Comparison of ENCODE assay signal across 12 mouse cellular contexts in the genomic region with DNA sequence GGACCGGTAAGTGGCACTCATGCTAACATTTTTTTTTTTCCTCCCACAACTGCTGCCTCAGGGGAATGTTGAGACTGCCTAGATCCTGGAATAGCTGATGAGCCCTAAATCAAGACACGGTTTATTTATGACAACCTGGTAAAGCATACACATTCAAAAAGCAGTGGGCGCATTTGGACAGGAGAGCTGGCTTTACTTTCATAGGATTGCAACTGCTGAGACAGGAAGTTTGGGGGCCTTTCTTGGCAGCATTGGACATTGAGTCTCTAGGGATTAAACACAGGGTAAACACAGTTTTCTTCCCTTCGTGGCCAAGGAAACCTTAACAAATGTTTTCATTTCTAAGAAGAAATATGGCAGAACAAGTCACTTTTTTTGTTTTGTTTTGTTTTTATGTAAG. TPM values are rescaled to one million over a fixed set of nuclear protein-coding genes. Genes with fewer than 3 reads are reported as not detected.
A peak's percentile ranks its signal among the peaks of the same experiment; 100 is the strongest.
DNase-seq lines count a peak whose midpoint lies in the region; ATAC-seq lines count a peak whose summit lies in the region.
"Had no signal": no experiment of that assay in that cellular context is flagged by ENCODE, and none has a peak within 500 bp of the region (broad histone marks: within the 10 kb centered on the region; RNA-seq: fewer than 3 reads in every experiment).

No protein-coding gene starts in this region.

- no peaks in the 10 kb centered on the region for H3K9me3 ChIP-seq in intestine, embryonic 16.5 days (ENCODE audit: control insufficient read depth, low read length)
- H3K9me3 ChIP-seq in intestine, embryonic 15.5 days = no peaks in the 10 kb centered on the region
- H3K9me3 ChIP-seq in embryonic facial prominence, embryonic 15.5 days (replicated peaks) = no peaks in the 10 kb centered on the region
- H3K9me3 ChIP-seq: hindbrain, embryonic 15.5 days; limb, embryonic 12.5 days had no signal

- 56% methylated on average over 4 of the region's 4 CpGs for WGBS in intestine, embryonic 16.5 days
- WGBS in intestine, embryonic 15.5 days = 53% methylated on average over 4 of the region's 4 CpGs
- WGBS in embryonic facial prominence, embryonic 15.5 days = 34% methylated on average over 4 of the region's 4 CpGs

- ATAC-seq in intestine, embryonic 16.5 days = no peak
- no peak for ATAC-seq in intestine, embryonic 15.5 days
- ATAC-seq in embryonic facial prominence, embryonic 15.5 days (ENCODE audit: insufficient number of reproducible peaks, low FRiP score, low TSS enrichment, low read depth) = no peak

- H3K4me2 ChIP-seq in intestine, embryonic 16.5 days (ENCODE audit: low read depth, low read length) = no peak overlapping the region
- H3K4me2 ChIP-seq in intestine, embryonic 15.5 days (replicated peaks) = no peak overlapping the region
- no peak overlapping the region for H3K4me2 ChIP-seq in embryonic facial prominence, embryonic 15.5 days (replicated peaks)
- H3K4me2 ChIP-seq: hindbrain, embryonic 15.5 days; limb, embryonic 12.5 days had no signal

- H3K27me3 ChIP-seq in intestine, embryonic 16.5 days (replicated peaks; ENCODE audit: control insufficient read depth, insufficient read depth, low read length) = no peaks in the 10 kb centered on the region
- no peaks in the 10 kb centered on the region for H3K27me3 ChIP-seq in intestine, embryonic 15.5 days (replicated peaks)
- no peaks in the 10 kb centered on the region for H3K27me3 ChIP-seq in embryonic facial prominence, embryonic 15.5 days
- H3K27me3 ChIP-seq: hindbrain, embryonic 15.5 days; limb, embryonic 12.5 days had no signal

- H3K36me3 ChIP-seq in intestine, embryonic 16.5 days (ENCODE audit: control insufficient read depth, insufficient read depth, low read length) = peaks cover 8% of the 10 kb centered on the region
- H3K36me3 ChIP-seq in intestine, embryonic 15.5 days = no peaks in the 10 kb centered on the region; the same call in 1 of the 2 replicates
- H3K36me3 ChIP-seq in embryonic facial prominence, embryonic 15.5 days = 0 out of 2 replicates have a peak, but pooled peaks cover 3% of the 10 kb centered on the region

- no peaks in the 10 kb centered on the region for H3K4me1 ChIP-seq in intestine, embryonic 16.5 days (ENCODE audit: control insufficient read depth, insufficient read depth, low read length)
- H3K4me1 ChIP-seq in intestine, embryonic 15.5 days (replicated peaks) = no peaks in the 10 kb centered on the region
- H3K4me1 ChIP-seq in embryonic facial prominence, embryonic 15.5 days = peaks cover 13% of the 10 kb centered on the region; the same call in 1 of the 2 replicates
- H3K4me1 ChIP-seq: hindbrain, embryonic 15.5 days had no signal

- H3K4me3 ChIP-seq in intestine, embryonic 16.5 days (ENCODE audit: low read length) = no peak overlapping the region
- H3K4me3 ChIP-seq in intestine, embryonic 15.5 days (replicated peaks) = no peak overlapping the region
- H3K4me3 ChIP-seq in embryonic facial prominence, embryonic 15.5 days (replicated peaks) = no peak overlapping the region
- H3K4me3 ChIP-seq: erythroblast, embryonic 14.5 days; hindbrain, embryonic 15.5 days; limb, embryonic 12.5 days had no signal

- DNase-seq in adipocyte (ENCODE audit: low spot score) = peak; percentile 73
- DNase-seq in lung, postnatal 36 days = peak; percentile 33
- no peak for DNase-seq in urinary bladder, postnatal 14 days (ENCODE audit: low spot score)
- DNase-seq in adrenal gland, postnatal 4 days (ENCODE audit: low spot score in 2 of 2) = no peak
- DNase-seq: cerebellum, postnatal 14 days; thymus, postnatal 36 days had no signal

- peak overlapping the region; percentile 37 for H3K27ac ChIP-seq in intestine, embryonic 16.5 days (ENCODE audit: low read length)
- H3K27ac ChIP-seq in intestine, embryonic 15.5 days = no peak overlapping the region
- peak overlapping the region; percentile 11; the same call in 1 of the 2 replicates for H3K27ac ChIP-seq in embryonic facial prominence, embryonic 15.5 days (replicated peaks)
- H3K27ac ChIP-seq: hindbrain, embryonic 15.5 days; limb, embryonic 12.5 days had no signal

- no peak overlapping the region for H3K9ac ChIP-seq in intestine, embryonic 16.5 days (ENCODE audit: low read depth, low read length)
- H3K9ac ChIP-seq in intestine, embryonic 15.5 days = no peak overlapping the region
- H3K9ac ChIP-seq in embryonic facial prominence, embryonic 15.5 days = no peak overlapping the region
- H3K9ac ChIP-seq: hindbrain, embryonic 15.5 days; limb, embryonic 12.5 days had no signal

RNA-seq across cellular contexts. Expression of a gene that starts 40.5 kb away (rescaled TPM):
- polyA plus RNA-seq in intestine, embryonic 16.5 days (2015; fragmentation: Nextera tagmentation; extraction: Ambion mirVana) = 28.8 and 30.5 TPM in 2 replicates
- polyA plus RNA-seq in intestine, embryonic 15.5 days (2015; fragmentation: Nextera tagmentation; extraction: Ambion mirVana) = 34.6 and 40.1 TPM in 2 replicates
- 28.5 and 29.3 TPM in 2 replicates for polyA plus RNA-seq in embryonic facial prominence, embryonic 15.5 days (2015; fragmentation: Nextera tagmentation; extraction: Ambion mirVana)
- total RNA-seq in adrenal gland, postnatal 4 days (2021) = 10 to 100 TPM; 11.1 to 11.6 TPM

RNA-seq across cellular contexts. Expression of a gene that starts 40.9 kb away (rescaled TPM):
- polyA plus RNA-seq in intestine, embryonic 16.5 days (2015; fragmentation: Nextera tagmentation; extraction: Ambion mirVana) = 258 and 271 TPM in 2 replicates
- polyA plus RNA-seq in intestine, embryonic 15.5 days (2015; fragmentation: Nextera tagmentation; extraction: Ambion mirVana) = 193 and 195 TPM in 2 replicates
- polyA plus RNA-seq in embryonic facial prominence, embryonic 15.5 days (2015; fragmentation: Nextera tagmentation; extraction: Ambion mirVana) = 45.4 and 49.7 TPM in 2 replicates
- 10 to 100 TPM; 86.5 to 99.5 TPM for total RNA-seq in adrenal gland, postnatal 4 days (2021)

Comparison
In these comparisons a context has a peak if more than half of its experiments do, and no peak if none do; other contexts are left out.
1. DNase-seq: peak in adipocyte (single experiment) and lung, postnatal 36 days (single experiment); none in urinary bladder, postnatal 14 days (single experiment) and adrenal gland, postnatal 4 days (0 of 2).